15 mouse cellular contexts compared by ENCODE assay signal in the genomic region with DNA sequence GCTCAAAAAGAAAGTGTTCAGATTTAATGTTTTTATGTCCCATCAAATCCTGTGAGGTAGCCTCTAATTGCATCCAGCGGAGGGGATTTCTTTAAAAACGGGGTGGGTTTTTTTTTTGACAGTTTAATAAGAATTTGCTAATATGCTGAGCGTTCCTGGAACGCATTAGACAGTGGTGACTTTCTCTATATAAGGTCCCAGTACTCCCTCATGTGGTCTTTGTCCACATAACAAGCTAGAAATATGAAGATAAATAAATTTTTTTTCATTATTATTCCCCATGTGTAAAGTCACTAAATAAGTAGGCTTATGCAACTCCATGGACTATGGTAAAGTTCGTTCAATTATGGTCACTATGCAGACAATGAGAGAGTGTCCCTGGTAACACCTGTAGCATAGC. TPM values are rescaled to one million over a fixed set of nuclear protein-coding genes. Genes with fewer than 3 reads are reported as not detected.
DNase-seq lines count a peak whose midpoint lies in the region; ATAC-seq and TF ChIP-seq lines count a peak whose summit lies in the region.
"Had no signal": no experiment of that assay in that cellular context is flagged by ENCODE, and none has a peak within 500 bp of the region (broad histone marks: within the 10 kb centered on the region; RNA-seq: fewer than 3 reads in every experiment).

No protein-coding gene starts in this region.

- no peak for ATAC-seq in heart, embryonic 16.5 days (replicated peaks; ENCODE audit: extremely low read depth, insufficient read depth, low FRiP score)
- no peak for ATAC-seq in limb, embryonic 13.5 days (ENCODE audit: low FRiP score, low read depth)
- peak; percentile 42 to 44; a peak in 2 of 4 replicates for ATAC-seq in hematopoietic stem cell, adult 5-6 weeks (replicated peaks in 1 of 2; ENCODE audit: insufficient read depth in 1 of 2, low FRiP score in 2 of 2, low TSS enrichment in 1 of 2, low read depth in 1 of 2, poor library complexity in 2 of 2, severe bottlenecking in 2 of 2)

- H3K27me3 ChIP-seq in heart, embryonic 16.5 days (ENCODE audit: control insufficient read depth, insufficient read depth, low read length) = no peaks in the 10 kb centered on the region
- no peaks in the 10 kb centered on the region for H3K27me3 ChIP-seq in limb, embryonic 13.5 days
- H3K27me3 ChIP-seq in limb, embryonic 10.5 days (ENCODE audit: low read depth, poor library complexity, severe bottlenecking) = no peaks in the 10 kb centered on the region
- no peaks in the 10 kb centered on the region for H3K27me3 ChIP-seq in cerebellum, adult 2 months (ENCODE audit: control insufficient read depth, insufficient read depth, low read length)
- H3K27me3 ChIP-seq: neural tube, embryonic 12.5 days had no signal

- 0 out of 2 replicates have a peak overlapping the region, but pooled peaks have one; percentile 3 for H3K4me3 ChIP-seq in heart, embryonic 16.5 days (ENCODE audit: low read length)
- H3K4me3 ChIP-seq in limb, embryonic 13.5 days = no peak overlapping the region
- H3K4me3 ChIP-seq in limb, embryonic 10.5 days = no peak overlapping the region
- H3K4me3 ChIP-seq in cerebellum, adult 2 months (replicated peaks; ENCODE audit: insufficient read depth, low read depth, low read length) = no peak overlapping the region
- H3K4me3 ChIP-seq: erythroblast, embryonic 14.5 days; neural tube, embryonic 12.5 days had no signal

- no peaks in the 10 kb centered on the region for H3K9me3 ChIP-seq in heart, embryonic 16.5 days (replicated peaks; ENCODE audit: control insufficient read depth, low read length)
- H3K9me3 ChIP-seq in limb, embryonic 13.5 days = no peaks in the 10 kb centered on the region
- H3K9me3 ChIP-seq in limb, embryonic 10.5 days (replicated peaks) = no peaks in the 10 kb centered on the region
- H3K9me3 ChIP-seq: neural tube, embryonic 12.5 days had no signal

- no peak for TF ChIP-seq CTCF in cerebellum, adult 2 months (IDR thresholded peaks at IDR 0.05; ENCODE audit: borderline replicate concordance, insufficient read depth, low read depth, low read length)

- no peaks in the 10 kb centered on the region for H3K36me3 ChIP-seq in heart, embryonic 16.5 days (ENCODE audit: control insufficient read depth, insufficient read depth)
- no peaks in the 10 kb centered on the region for H3K36me3 ChIP-seq in limb, embryonic 13.5 days
- no peaks in the 10 kb centered on the region for H3K36me3 ChIP-seq in limb, embryonic 10.5 days
- H3K36me3 ChIP-seq: neural tube, embryonic 12.5 days had no signal

- no peak for DNase-seq in heart, postnatal 4 days
- no peak for DNase-seq in limb, embryonic 10.5 days (ENCODE audit: low spot score)
- peak; percentile 69 for DNase-seq in NIH3T3 (ENCODE audit: low read depth)
- no peak for DNase-seq in cerebellum, adult 2 months
- no peak for DNase-seq in ovary, postnatal 14 days (ENCODE audit: low spot score)
- DNase-seq: kidney, postnatal 36 days had no signal

- H3K4me1 ChIP-seq in heart, embryonic 16.5 days (ENCODE audit: control insufficient read depth, insufficient read depth, low read length) = no peaks in the 10 kb centered on the region
- H3K4me1 ChIP-seq in limb, embryonic 13.5 days = 0 out of 2 replicates have a peak, but pooled peaks cover 3% of the 10 kb centered on the region
- no peaks in the 10 kb centered on the region; the same call in 1 of the 2 replicates for H3K4me1 ChIP-seq in limb, embryonic 10.5 days
- no peaks in the 10 kb centered on the region for H3K4me1 ChIP-seq in cerebellum, adult 2 months (ENCODE audit: control insufficient read depth, insufficient read depth, low read length)
- H3K4me1 ChIP-seq: neural tube, embryonic 12.5 days had no signal

- H3K9ac ChIP-seq in heart, embryonic 16.5 days (ENCODE audit: low read length) = no peak overlapping the region
- H3K9ac ChIP-seq in limb, embryonic 13.5 days = no peak overlapping the region
- H3K9ac ChIP-seq: neural tube, embryonic 12.5 days had no signal

- no peak for TF ChIP-seq POLR2A in cerebellum, adult 2 months (IDR thresholded peaks at IDR 0.05; ENCODE audit: borderline replicate concordance, insufficient read depth, low read length)

- peak overlapping the region; percentile 44; the same call in 1 of the 2 replicates for H3K4me2 ChIP-seq in heart, embryonic 16.5 days (ENCODE audit: low read depth, low read length)
- peak overlapping the region; percentile 28; the same call in 1 of the 2 replicates for H3K4me2 ChIP-seq in limb, embryonic 13.5 days (replicated peaks)
- H3K4me2 ChIP-seq: neural tube, embryonic 12.5 days had no signal

- no peak overlapping the region for H3K27ac ChIP-seq in heart, embryonic 16.5 days (ENCODE audit: low read length)
- H3K27ac ChIP-seq in limb, embryonic 13.5 days = no peak overlapping the region
- no peak overlapping the region for H3K27ac ChIP-seq in limb, embryonic 10.5 days
- H3K27ac ChIP-seq in cerebellum, adult 2 months (ENCODE audit: insufficient read depth, low read length) = no peak overlapping the region
- H3K27ac ChIP-seq: macrophage; neural tube, embryonic 12.5 days had no signal

- 53% methylated on average over 5 of the region's 5 CpGs for WGBS in heart, embryonic 16.5 days
- WGBS in limb, embryonic 13.5 days = 40% methylated on average over 5 of the region's 5 CpGs
- 80% methylated on average over 5 of the region's 5 CpGs for WGBS in limb, embryonic 10.5 days
- WGBS in cerebellum, adult 2 months = 57% methylated on average over 5 of the region's 5 CpGs

RNA-seq across cellular contexts. Expression of gene Hao1, which starts 13.1 kb away (rescaled TPM):
- polyA plus RNA-seq in heart, embryonic 16.5 days (2015; fragmentation: Nextera tagmentation; extraction: Ambion mirVana) = not detected in 2 replicates
- not detected for total RNA-seq in heart, postnatal 4 days (2021)
- 0.11 TPM in 1 of 2 replicates, not detected in the other for polyA plus RNA-seq in limb, embryonic 13.5 days (2015; fragmentation: Nextera tagmentation; extraction: Ambion mirVana)
- not detected in 2 replicates for polyA plus RNA-seq in limb, embryonic 10.5 days (2016; fragmentation: Nextera tagmentation; extraction: Ambion mirVana)
- total RNA-seq in hematopoietic stem cell, adult 5-6 weeks (2017) = not detected in 2 replicates
- polyA plus RNA-seq in cerebellum, adult 2 months (2012; rRNA removed) = not detected in 2 replicates
- total RNA-seq: heart, postnatal 25 days; left cerebral cortex, postnatal 25 days had no signal
- polyA plus RNA-seq: erythroblast, embryonic 14.5 days; macrophage; neural tube, embryonic 12.5 days; urinary bladder, adult 2 months had no signal

Comparison
In these comparisons a context has a peak if more than half of its experiments do, and no peak if none do; other contexts are left out.
1. ATAC-seq: peak in hematopoietic stem cell, adult 5-6 weeks (2 of 2); none in heart, embryonic 16.5 days (single experiment) and limb, embryonic 13.5 days (single experiment).